Mouse (Mus musculus) testis, adult 2 months (tissue): ENCODE results near the gene Hcst.

Experiments used
- CTCF ChIP-seq: fragments of 200-500 bp; IDR thresholded peaks from 2 replicates; pipeline ENCODE4 v1.5.1; 2012; ENCODE audit warnings: low read depth, mild to moderate bottlenecking, inconsistent platforms, low read length, moderate library complexity; ENCODE audit not compliant: control insufficient read depth, insufficient read depth, insufficient replicate concordance
- POLR2A ChIP-seq: fragments of 200-500 bp; IDR thresholded peaks from 2 replicates; pipeline ENCODE4 v1.6.1; 2012; ENCODE audit warnings: low read depth, mild to moderate bottlenecking, inconsistent platforms, low read length, moderate library complexity; ENCODE audit not compliant: control insufficient read depth

- no peak for TF ChIP-seq POLR2A
- no peak for TF ChIP-seq CTCF
Measured at GRCm38 (mm10) chr7:30420673-30421072, 1.0 kb upstream of the Hcst start.
